Mouse (Mus musculus) embryonic facial prominence, embryonic 13.5 days (tissue): Measurements from ENCODE around the gene Exph5. TPM values are rescaled to one million over a fixed set of nuclear protein-coding genes. Genes with fewer than 3 reads are reported as not detected.

Experiments used
- ATAC-seq: fragments of 200-750 bp; cut with Nextera tagmentation; 2 replicates; pipeline ENCODE4 v1.8.0; 2017; ENCODE audit warnings: low read depth; ENCODE audit not compliant: insufficient number of reproducible peaks, insufficient read depth, low FRiP score, low TSS enrichment
- H3K27ac ChIP-seq: fragments of 300-500 bp; sonication (generic); 2 replicates; pipeline ENCODE4 v1.5.1; 2015; ENCODE audit warnings: moderate library complexity, mild to moderate bottlenecking, inconsistent platforms
- H3K27me3 ChIP-seq: fragments of 300-500 bp; sonication (generic); 2 replicates; pipeline ENCODE4 v1.6.1; 2015; ENCODE audit warnings: mild to moderate bottlenecking, inconsistent platforms
- H3K36me3 ChIP-seq: fragments of 300-500 bp; sonication (generic); 2 replicates; pipeline ENCODE4 v1.6.1; 2015; ENCODE audit warnings: mild to moderate bottlenecking, inconsistent platforms
- H3K4me1 ChIP-seq: fragments of 300-500 bp; sonication (generic); 2 replicates; pipeline ENCODE4 v1.6.1; 2015; ENCODE audit warnings: inconsistent platforms
- H3K4me2 ChIP-seq: fragments of 300-500 bp; sonication (generic); 2 replicates; pipeline ENCODE4 v1.6.1; 2015; ENCODE audit warnings: moderate library complexity, mild to moderate bottlenecking, inconsistent platforms
- H3K4me3 ChIP-seq: fragments of 300-500 bp; sonication (generic); 2 replicates; pipeline ENCODE4 v1.5.1; 2015; ENCODE audit warnings: mild to moderate bottlenecking, inconsistent platforms
- H3K9ac ChIP-seq: fragments of 300-500 bp; sonication (generic); 2 replicates; pipeline ENCODE4 v1.6.1; 2015; ENCODE audit warnings: mild to moderate bottlenecking, inconsistent platforms
- H3K9me3 ChIP-seq: fragments of 300-500 bp; sonication (generic); 2 replicates; pipeline ENCODE4 v1.6.1; 2016; ENCODE audit warnings: inconsistent platforms
- WGBS: fragments of 180-500 bp; shearing (Covaris S2); methylation state at CpG from one replicate; pipeline ENCODE4 v1.1.7; 2015; ENCODE audit warnings: mixed read lengths; 5-methylcytosine and 5-hydroxymethylcytosine counted together
- polyA plus RNA-seq: library from polyadenylated mRNA; unstranded; fragments of >200 nt; fragmentation: Nextera tagmentation; extraction: Ambion mirVana; gene quantifications from 2 replicates; pipeline ENCODE4 v1.2.1, GENCODE M21; 2015

Gene Exph5
- polyA plus RNA-seq, 1 experiment from 2014 or later, result 1.5 TPM

DNA sequence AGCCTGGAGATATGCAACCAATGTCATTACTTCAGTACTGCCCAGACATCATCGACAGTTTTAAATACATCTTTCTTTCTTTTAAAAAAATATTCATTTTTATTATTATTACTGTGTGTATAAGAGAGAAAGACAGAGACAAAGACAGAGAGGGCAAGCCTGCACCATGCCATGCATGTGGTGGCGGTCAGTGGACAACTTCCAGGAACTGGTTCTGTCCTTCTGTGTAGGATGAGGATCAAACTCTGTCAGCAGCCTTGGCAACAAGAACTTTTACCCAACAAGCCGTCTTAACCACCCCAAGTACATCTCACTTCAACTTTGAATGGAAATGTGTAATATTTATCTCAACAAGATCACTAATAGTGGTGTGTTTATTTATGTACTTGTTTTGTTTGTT is 40.5 kb downstream of the Exph5 start:
- H3K27ac ChIP-seq, result no peak overlapping the region
- WGBS, result 78% methylated on average over 3 of the region's 3 CpGs
- no peaks in the 10 kb centered on the region for H3K36me3 ChIP-seq
- H3K4me3 ChIP-seq, result peak overlapping the region; percentile 41; the same call in 1 of the 2 replicates
- no peaks in the 10 kb centered on the region for H3K9me3 ChIP-seq
- H3K4me1 ChIP-seq, result peaks cover 7% of the 10 kb centered on the region; the same call in 1 of the 2 replicates
- ATAC-seq, result no peak
- no peaks in the 10 kb centered on the region for H3K27me3 ChIP-seq
- H3K4me2 ChIP-seq, result peak overlapping the region; percentile 64
- H3K9ac ChIP-seq, result no peak overlapping the region

- Histone ChIP-seq H3K9ac (no peak overlapping the region), H3K27me3 (no peaks in the 10 kb centered on the region), H3K4me2 (no peak overlapping the region), H3K4me3 (no peak overlapping the region), H3K27ac (no peak overlapping the region), H3K9me3 (no peaks in the 10 kb centered on the region), H3K4me1 (peaks cover 7% of the 10 kb centered on the region; the same call in 1 of the 2 replicates), H3K36me3 (no peaks in the 10 kb centered on the region)
- 84% methylated on average over 9 of the region's 9 CpGs for WGBS
- no peak for ATAC-seq
Observed at GRCm38 (mm10) chr9:53344646-53345432, 43.4 kb downstream of the Exph5 start.

DNA sequence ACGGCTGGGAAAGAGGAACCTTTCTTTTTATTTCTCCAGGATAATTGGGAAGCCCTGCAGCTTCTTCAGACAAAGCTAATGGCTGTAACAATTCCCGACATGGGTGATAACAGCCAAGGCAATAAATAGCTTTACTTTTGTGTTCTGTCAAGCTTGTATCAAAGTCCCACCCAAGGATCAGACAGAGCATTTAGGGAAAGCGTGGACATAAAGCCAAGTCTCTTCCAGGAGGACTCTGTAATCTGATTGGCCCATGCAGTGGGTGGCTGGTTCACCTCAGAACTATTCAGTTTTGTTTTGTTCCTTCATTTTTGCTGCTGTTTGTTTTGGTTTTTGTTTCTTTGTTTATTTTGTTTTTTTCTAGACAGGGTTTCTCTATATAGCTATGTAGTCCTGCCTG is 44.3 kb downstream of the Exph5 start:
- peaks cover 3% of the 10 kb centered on the region; the same call in 1 of the 2 replicates for H3K4me1 ChIP-seq
- no peaks in the 10 kb centered on the region for H3K9me3 ChIP-seq
- no peaks in the 10 kb centered on the region for H3K36me3 ChIP-seq
- ATAC-seq, result no peak
- no peak overlapping the region for H3K4me3 ChIP-seq
- WGBS, result 80% methylated on average over 3 of the region's 3 CpGs
- H3K27me3 ChIP-seq, result no peaks in the 10 kb centered on the region
- no peak overlapping the region for H3K9ac ChIP-seq
- no peak overlapping the region for H3K27ac ChIP-seq
- no peak overlapping the region for H3K4me2 ChIP-seq

DNA sequence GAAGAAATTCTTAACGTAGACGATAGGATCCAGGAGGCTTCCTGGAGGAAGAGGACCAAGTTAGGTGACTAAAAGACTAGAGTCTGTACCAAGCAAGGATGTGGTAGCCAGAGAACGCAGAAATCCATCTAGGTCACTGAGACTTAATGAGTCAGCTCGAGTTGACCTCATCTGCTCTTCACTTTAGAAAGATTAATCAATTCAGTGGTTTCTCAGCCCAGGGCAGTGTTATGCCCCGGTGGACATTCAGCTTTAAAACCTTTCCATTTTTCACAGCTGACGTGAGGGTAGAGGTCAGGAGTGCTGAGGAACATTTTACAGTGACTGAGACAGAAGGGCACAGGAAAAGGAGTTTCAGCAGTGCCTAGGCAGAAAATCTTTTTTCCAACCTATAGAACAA is 44.9 kb downstream of the Exph5 start:
- WGBS, result 66% methylated on average over 6 of the region's 6 CpGs
- Histone ChIP-seq H3K9me3 (no peaks in the 10 kb centered on the region), H3K4me1 (no peaks in the 10 kb centered on the region), H3K27me3 (no peaks in the 10 kb centered on the region), H3K36me3 (no peaks in the 10 kb centered on the region), H3K4me2 (no peak overlapping the region), H3K27ac (no peak overlapping the region), H3K9ac (no peak overlapping the region), H3K4me3 (no peak overlapping the region)
- no peak for ATAC-seq

GRCm38 (mm10) chr9:53349211-53349610 is 47.7 kb downstream of the Exph5 start:
- Histone ChIP-seq H3K27me3 (no peaks in the 10 kb centered on the region), H3K4me2 (no peak overlapping the region), H3K4me1 (no peaks in the 10 kb centered on the region), H3K36me3 (no peaks in the 10 kb centered on the region), H3K4me3 (no peak overlapping the region), H3K9me3 (no peaks in the 10 kb centered on the region), H3K9ac (no peak overlapping the region), H3K27ac (no peak overlapping the region)
- no peak for ATAC-seq
- WGBS, result 75% methylated on average over 1 of the region's 1 CpGs

- no peaks in the 10 kb centered on the region for H3K36me3 ChIP-seq
- H3K9me3 ChIP-seq, result no peaks in the 10 kb centered on the region
- no peak overlapping the region for H3K9ac ChIP-seq
- H3K4me2 ChIP-seq, result no peak overlapping the region
- no peak overlapping the region for H3K4me3 ChIP-seq
- H3K4me1 ChIP-seq, result no peaks in the 10 kb centered on the region
- no peak overlapping the region for H3K27ac ChIP-seq
- H3K27me3 ChIP-seq, result no peaks in the 10 kb centered on the region
- 88% methylated on average over 2 of the region's 2 CpGs for WGBS
- ATAC-seq, result no peak
Observed at GRCm38 (mm10) chr9:53350331-53350730, 48.9 kb downstream of the Exph5 start.

DNA sequence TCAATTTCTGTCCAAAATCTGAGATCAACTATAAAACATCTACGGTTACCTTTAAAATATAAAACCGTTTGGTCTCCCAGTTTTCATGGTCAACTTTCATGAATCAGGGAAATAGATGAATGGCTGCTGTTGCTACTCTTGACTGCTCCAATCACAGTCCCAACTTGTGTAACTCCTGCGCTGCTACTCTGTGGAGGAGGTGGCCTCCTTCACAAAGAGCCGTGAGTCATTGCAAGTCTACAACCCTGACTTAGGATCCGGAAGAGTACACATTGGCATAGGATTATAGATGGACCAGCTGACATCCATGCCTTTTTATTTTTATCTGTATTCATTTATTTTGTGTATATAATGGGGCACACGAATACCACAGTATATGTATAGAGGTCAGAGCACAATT is 50.4 kb downstream of the Exph5 start:
- Histone ChIP-seq H3K9ac (no peak overlapping the region), H3K9me3 (no peaks in the 10 kb centered on the region), H3K27ac (no peak overlapping the region), H3K4me1 (no peaks in the 10 kb centered on the region), H3K36me3 (no peaks in the 10 kb centered on the region), H3K27me3 (no peaks in the 10 kb centered on the region), H3K4me3 (no peak overlapping the region), H3K4me2 (no peak overlapping the region)
- no peak for ATAC-seq
- 89% methylated on average over 6 of the region's 6 CpGs for WGBS

DNA sequence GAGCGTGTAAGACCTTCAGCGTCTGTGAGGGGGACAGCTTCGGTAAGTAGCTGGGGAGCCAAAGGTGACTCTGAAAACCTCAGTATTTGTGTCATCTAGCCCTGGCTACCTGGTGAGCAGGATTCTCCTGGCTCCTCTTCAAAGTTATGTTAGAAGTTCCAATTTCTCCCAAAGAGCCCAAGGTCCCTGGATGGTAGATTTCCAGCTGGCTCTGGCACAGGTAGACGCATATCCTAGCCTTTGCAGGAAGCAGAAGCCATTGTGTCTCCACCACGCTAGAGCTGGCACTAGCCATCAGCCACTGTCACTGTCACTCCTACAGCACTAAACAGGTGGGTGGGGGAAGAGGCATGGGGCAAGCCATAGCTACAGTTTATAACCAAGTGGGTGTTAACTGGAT is 51.7 kb downstream of the Exph5 start:
- H3K4me2 ChIP-seq, result no peak overlapping the region
- ATAC-seq, result no peak
- H3K27me3 ChIP-seq, result no peaks in the 10 kb centered on the region
- H3K9ac ChIP-seq, result no peak overlapping the region
- H3K4me3 ChIP-seq, result no peak overlapping the region
- no peaks in the 10 kb centered on the region for H3K36me3 ChIP-seq
- H3K27ac ChIP-seq, result no peak overlapping the region
- H3K4me1 ChIP-seq, result no peaks in the 10 kb centered on the region
- WGBS, result 85% methylated on average over 5 of the region's 5 CpGs
- H3K9me3 ChIP-seq, result no peaks in the 10 kb centered on the region

GRCm38 (mm10) chr9:53356219-53357155 is 55.0 kb downstream of the Exph5 start:
- H3K4me2 ChIP-seq, result no peak overlapping the region
- peak overlapping the region; percentile 56; the same call in 1 of the 2 replicates for H3K27ac ChIP-seq
- no peaks in the 10 kb centered on the region for H3K27me3 ChIP-seq
- ATAC-seq, result no peak; the same call in 1 of the 2 replicates
- H3K4me1 ChIP-seq, result no peaks in the 10 kb centered on the region
- no peak overlapping the region for H3K9ac ChIP-seq
- no peaks in the 10 kb centered on the region for H3K36me3 ChIP-seq
- H3K9me3 ChIP-seq, result no peaks in the 10 kb centered on the region
- H3K4me3 ChIP-seq, result no peak overlapping the region
- 56% methylated on average over 14 of the region's 14 CpGs for WGBS

- H3K27me3 ChIP-seq, result no peaks in the 10 kb centered on the region
- no peak overlapping the region for H3K27ac ChIP-seq
- H3K4me1 ChIP-seq, result no peaks in the 10 kb centered on the region
- H3K9ac ChIP-seq, result no peak overlapping the region
- WGBS, result 56% methylated on average over 3 of the region's 3 CpGs
- H3K36me3 ChIP-seq, result no peaks in the 10 kb centered on the region
- no peaks in the 10 kb centered on the region for H3K9me3 ChIP-seq
- no peak overlapping the region for H3K4me2 ChIP-seq
- ATAC-seq, result no peak
- no peak overlapping the region for H3K4me3 ChIP-seq
Observed at GRCm38 (mm10) chr9:53371339-53371738, 69.9 kb downstream of the Exph5 start.

DNA sequence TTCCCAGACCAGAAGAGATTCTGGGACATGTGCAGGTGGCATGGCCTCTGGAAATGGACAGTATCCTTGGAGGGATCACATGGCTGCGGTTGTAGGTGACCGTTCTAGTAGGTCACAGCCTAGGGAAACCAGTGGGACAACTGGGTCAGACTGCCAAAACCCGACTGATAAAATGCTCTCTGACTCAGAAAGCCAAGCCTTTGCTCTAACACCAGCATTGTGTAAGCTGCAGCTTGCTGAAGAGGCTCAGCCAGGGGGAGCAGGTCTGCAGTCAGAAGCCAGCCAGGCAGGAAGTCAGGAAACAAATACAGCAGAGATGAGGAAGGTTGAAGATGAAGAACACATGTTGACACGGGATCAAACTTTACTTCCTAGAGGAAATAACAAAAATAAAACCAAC is 74.4 kb downstream of the Exph5 start:
- 70% methylated on average over 4 of the region's 4 CpGs for WGBS
- H3K4me3 ChIP-seq, result no peak overlapping the region
- no peak overlapping the region for H3K27ac ChIP-seq
- ATAC-seq, result no peak
- no peaks in the 10 kb centered on the region for H3K4me1 ChIP-seq
- no peak overlapping the region for H3K4me2 ChIP-seq
- no peak overlapping the region for H3K9ac ChIP-seq
- H3K27me3 ChIP-seq, result no peaks in the 10 kb centered on the region
- no peaks in the 10 kb centered on the region for H3K36me3 ChIP-seq
- no peaks in the 10 kb centered on the region for H3K9me3 ChIP-seq

- no peak overlapping the region for H3K9ac ChIP-seq
- no peak overlapping the region for H3K4me2 ChIP-seq
- H3K27me3 ChIP-seq, result no peaks in the 10 kb centered on the region
- no peaks in the 10 kb centered on the region for H3K9me3 ChIP-seq
- H3K27ac ChIP-seq, result no peak overlapping the region
- no peaks in the 10 kb centered on the region for H3K4me1 ChIP-seq
- H3K36me3 ChIP-seq, result no peaks in the 10 kb centered on the region
- ATAC-seq, result no peak
- WGBS, result 84% methylated on average over 13 of the region's 13 CpGs
- no peak overlapping the region for H3K4me3 ChIP-seq
Observed at GRCm38 (mm10) chr9:53376820-53377219, 75.3 kb downstream of the Exph5 start.
